Mouse (Mus musculus) testis, postnatal 10 days (tissue): ENCODE measurements at regions not wholly inside any gene's neighbourhood (a gene's known extent, or its start where the extent isn't known, plus 50 kb on each side); places are given as distances from the start of the nearest gene placed in this dataset.

ENCODE experiments used
- DNase-seq: peaks from one replicate; pipeline ENCODE4 v3.0.0; 2021; ENCODE audit warnings: low spot score

- no peak for DNase-seq
Measured at GRCm38 (mm10) chr15:45612954-45613353, 5478.8 kb downstream of the 9330182O14Rik start.

DNA sequence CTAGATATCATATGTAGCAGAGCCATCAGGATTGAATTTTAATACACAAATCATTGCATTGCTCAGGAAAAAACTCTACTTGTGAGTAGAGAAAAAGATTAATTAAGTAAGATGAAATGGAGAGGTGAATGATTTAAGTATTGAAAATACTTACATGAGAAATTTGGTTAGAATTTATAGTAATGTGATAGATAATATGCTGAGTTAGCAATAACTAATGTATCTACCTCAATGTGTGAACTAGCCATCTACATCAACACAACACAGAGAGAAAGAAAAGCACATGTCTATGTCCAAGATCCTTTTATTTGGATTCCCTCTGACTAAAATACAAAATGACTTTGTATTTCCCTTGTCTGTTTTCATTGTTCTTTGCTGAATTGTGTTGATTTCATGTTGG lies 5512.1 kb downstream of the 9330182O14Rik start:
- no peak for DNase-seq

GRCm38 (mm10) chr15:45663601-45664000 lies 5529.4 kb downstream of the 9330182O14Rik start:
- DNase-seq = no peak

DNA sequence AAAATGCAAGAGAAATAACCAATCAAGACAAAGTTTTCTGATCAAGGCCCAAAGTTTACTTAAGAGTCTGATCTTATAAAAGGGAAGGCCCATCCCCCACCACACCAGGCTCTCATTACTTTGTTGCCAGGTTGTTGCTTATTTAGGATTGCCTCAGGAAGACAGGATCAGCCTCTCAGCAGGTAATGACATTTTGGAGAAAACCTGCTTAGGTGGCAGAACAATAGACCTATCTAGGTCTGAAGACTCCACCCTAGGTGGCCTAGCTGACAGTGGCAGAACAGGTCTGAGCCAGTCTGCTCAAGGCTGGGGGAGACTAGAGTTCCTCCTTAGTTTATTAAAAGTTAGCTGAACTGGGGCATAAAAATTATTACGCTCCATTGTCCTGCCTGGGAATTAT lies 5555.3 kb downstream of the 9330182O14Rik start:
- no peak for DNase-seq

GRCm38 (mm10) chr15:45690026-45690425 lies 5555.9 kb downstream of the 9330182O14Rik start:
- no peak for DNase-seq

GRCm38 (mm10) chr15:45711109-45711508 lies 5576.9 kb downstream of the 9330182O14Rik start:
- DNase-seq = no peak

DNA sequence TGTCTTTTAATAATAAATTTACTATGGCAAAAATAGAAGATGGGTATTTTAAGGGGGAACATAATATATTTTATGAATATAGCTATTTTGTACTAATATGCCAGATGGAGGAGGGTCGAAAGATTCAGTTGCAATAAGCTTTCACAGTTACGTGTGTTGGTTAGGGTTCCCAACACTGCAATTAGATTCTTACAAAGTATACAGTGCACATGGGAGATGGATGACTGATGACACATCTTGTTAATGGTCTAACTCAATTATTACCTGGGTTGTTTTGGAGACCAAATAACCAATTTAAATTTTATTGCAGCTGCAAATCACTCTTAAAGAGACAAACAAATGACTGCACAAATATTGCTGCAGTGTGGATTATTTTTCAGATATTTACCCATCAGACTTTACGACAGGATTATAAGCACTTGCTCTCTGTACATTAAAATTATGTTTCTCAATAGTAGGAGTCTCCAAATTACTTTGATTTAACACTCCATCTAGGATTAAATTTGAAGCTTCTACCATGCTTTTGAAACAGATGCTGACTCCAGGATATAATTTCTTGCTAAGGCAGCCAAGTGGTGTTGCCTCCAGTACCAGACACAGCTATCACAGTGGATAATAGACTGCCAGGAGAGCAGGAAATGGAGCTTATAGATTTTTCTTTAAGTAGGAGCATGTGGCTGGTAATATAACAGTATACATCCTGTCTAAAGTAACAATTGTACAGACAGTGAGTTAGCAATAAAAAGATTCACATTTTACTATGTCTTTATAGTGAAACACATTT lies 5596.4 kb downstream of the 9330182O14Rik start:
- no peak for DNase-seq

DNA sequence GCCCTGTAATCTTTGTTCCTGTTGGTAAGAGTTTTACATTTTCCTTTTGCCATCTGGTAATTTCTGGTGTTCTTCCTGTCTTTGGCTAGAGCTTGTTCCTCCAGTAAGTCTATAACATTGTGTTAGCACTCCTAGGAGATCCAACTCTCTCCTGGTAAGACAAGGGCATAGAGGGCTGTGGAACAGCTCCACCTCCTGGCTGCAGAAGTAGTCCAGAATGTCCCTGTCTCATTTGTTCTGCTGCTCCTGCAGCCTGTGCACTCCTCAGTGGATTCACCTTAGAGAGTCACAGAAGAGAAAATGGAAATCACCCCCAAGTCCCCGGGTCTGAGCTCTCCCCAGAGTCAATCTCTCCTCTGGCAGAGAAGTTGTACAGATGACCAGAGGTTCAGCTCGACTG lies 5629.1 kb downstream of the 9330182O14Rik start:
- peak; percentile 43 for DNase-seq
